Mouse (Mus musculus): ENCODE data around the gene Ogfod2. TPM values are rescaled to one million over a fixed set of nuclear protein-coding genes. Genes with fewer than 3 reads are reported as not detected.
A peak's percentile ranks its signal among the peaks of the same experiment; 100 is the strongest.

Gene Ogfod2
- 20.9 and 23.9 TPM in 2 replicates for polyA plus RNA-seq (2016; fragmentation: Nextera tagmentation; extraction: Ambion mirVana)

DNA sequence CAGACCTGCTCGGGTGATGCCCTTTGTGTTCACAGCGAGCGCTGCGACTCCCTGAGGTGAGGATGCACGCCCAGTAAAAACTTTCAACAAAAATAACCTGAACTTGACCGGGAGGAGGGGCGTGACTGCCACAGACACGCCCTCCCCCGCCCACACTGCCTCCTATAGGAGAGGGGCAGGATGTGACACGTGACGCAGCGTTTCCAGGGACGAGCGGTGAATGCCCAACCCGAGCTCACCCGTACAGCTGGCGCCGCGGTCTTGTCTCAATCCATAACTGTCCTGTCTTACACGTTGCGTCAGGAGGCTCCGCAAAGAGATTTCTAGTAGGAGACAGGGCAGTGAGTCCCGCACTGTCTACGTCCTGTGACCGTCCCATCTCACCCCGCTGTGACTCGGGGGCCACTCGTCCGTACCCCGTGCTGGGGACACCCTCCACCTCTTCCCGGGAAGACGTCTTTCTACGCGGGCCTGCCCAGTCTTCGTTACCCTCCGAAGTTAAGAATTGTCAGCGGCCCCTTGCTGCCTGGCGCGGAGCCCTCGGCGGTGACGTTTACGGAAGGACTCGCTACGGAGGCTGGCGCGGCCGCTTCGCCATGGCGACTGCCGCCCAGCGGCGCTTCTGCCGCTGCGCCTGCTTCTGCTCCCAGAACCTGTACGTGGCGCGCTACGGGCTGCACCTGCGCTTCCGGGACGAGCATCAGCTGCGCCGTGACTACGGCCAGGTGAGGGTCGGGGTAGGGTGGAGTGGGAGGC is at the start of gene Ogfod2:
Gene Ogfod2 (plus strand): TSS at position 556 of the 756 bp plus-strand sequence.
- H3K9me3 ChIP-seq, result no peaks in the 10 kb centered on the region
- peaks cover 12% of the 10 kb centered on the region for H3K36me3 ChIP-seq
- WGBS, result under 1% methylated on average over 66 of the region's 66 CpGs
- H3K27me3 ChIP-seq (ENCODE audit: insufficient read depth, poor library complexity, severe bottlenecking), result no peaks in the 10 kb centered on the region
- H3K4me1 ChIP-seq (replicated peaks), result peaks cover 41% of the 10 kb centered on the region
- peak; percentile 98 for DNase-seq (ENCODE audit: low spot score)
- H3K27ac ChIP-seq, result peak within 1 kb of the TSS; percentile 95
- peak within 1 kb of the TSS; percentile 95 for H3K4me3 ChIP-seq

DNA sequence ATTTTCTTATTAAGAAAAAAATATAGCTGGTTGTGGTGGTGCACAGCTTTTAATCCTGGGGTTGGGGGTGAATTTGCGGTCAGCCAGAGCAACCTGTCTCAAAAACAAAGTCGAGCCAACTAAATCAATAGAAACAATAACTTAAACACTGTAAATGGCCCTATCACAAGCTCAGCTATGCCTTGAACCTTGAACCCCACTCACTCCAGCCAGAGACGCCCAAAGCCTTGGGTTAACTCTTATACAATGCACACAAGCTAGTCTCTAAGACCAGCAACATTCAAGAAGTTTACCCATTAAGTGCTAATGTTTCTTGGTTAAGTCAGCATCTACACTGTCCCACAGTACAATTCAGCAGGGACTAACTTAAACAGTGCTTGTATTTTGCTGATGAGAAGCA is 42.4 kb upstream of the Ogfod2 start:
- WGBS, result 87% methylated on average over 3 of the region's 3 CpGs
- Histone ChIP-seq H3K27me3 (ENCODE audit: insufficient read depth, poor library complexity, severe bottlenecking) (no peaks in the 10 kb centered on the region), H3K9me3 (no peaks in the 10 kb centered on the region), H3K4me3 (no peak overlapping the region), H3K36me3 (no peaks in the 10 kb centered on the region), H3K27ac (no peak overlapping the region), H3K4me1 (replicated peaks) (peaks cover 22% of the 10 kb centered on the region)
- DNase-seq (ENCODE audit: low spot score), result no peak

DNA sequence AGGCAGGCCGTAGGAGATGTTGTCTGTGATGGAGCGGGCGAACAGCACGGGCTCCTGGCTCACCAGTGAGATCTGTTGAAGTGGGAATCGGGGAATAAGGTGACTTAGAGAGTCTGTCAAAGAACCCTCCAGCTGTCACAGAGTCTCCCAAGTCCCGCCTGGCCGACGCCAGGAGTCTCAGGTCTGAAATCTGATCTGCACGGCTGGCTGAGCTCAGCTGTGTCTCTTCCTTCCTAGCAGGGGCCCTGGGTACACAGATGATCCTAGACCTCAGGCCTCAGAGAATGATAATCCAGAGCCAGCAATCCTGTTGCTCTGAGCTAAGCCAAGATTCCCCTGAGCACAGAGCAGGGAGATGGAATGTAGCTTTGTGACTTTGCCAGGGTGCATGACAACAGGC is 38.4 kb upstream of the Ogfod2 start:
- no peaks in the 10 kb centered on the region for H3K27me3 ChIP-seq (ENCODE audit: insufficient read depth, poor library complexity, severe bottlenecking)
- 0 out of 2 replicates have a peak overlapping the region, but pooled peaks have one; percentile 64 for H3K27ac ChIP-seq
- WGBS, result 45% methylated on average over 9 of the region's 9 CpGs
- H3K4me3 ChIP-seq, result no peak overlapping the region
- H3K9me3 ChIP-seq, result no peaks in the 10 kb centered on the region
- H3K36me3 ChIP-seq, result no peaks in the 10 kb centered on the region
- H3K4me1 ChIP-seq (replicated peaks), result peaks cover 58% of the 10 kb centered on the region
- peak; percentile 28 for DNase-seq (ENCODE audit: low spot score)

DNA sequence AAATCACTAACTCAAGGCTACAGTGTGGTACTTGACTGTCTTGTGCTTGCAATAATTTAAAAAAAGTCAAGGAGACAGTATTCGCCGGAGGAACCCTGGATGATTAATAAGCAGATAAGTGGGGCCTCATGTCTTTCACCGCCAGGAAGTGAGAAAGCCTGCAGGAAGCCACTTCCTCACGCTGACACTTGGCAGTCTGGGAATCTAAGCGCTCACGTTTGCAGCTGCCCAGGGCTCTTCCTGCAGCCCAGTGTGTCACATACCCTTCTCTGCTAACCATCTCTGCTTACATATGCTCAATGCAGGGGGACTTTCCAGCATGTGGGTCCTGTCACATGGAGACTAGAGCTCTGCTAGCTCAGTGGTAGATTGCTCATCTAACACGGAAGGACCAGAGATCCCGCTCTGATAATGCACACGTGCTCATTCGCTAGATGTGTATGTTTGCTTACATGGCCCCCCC is 37.2 kb upstream of the Ogfod2 start:
- no peaks in the 10 kb centered on the region for H3K9me3 ChIP-seq
- H3K4me1 ChIP-seq (replicated peaks), result peaks cover 70% of the 10 kb centered on the region
- no peak for DNase-seq (ENCODE audit: low spot score)
- H3K36me3 ChIP-seq, result no peaks in the 10 kb centered on the region
- H3K27me3 ChIP-seq (ENCODE audit: insufficient read depth, poor library complexity, severe bottlenecking), result no peaks in the 10 kb centered on the region
- H3K4me3 ChIP-seq, result no peak overlapping the region
- 0 out of 2 replicates have a peak overlapping the region, but pooled peaks have one; percentile 0 for H3K27ac ChIP-seq
- WGBS, result 69% methylated on average over 10 of the region's 10 CpGs

DNA sequence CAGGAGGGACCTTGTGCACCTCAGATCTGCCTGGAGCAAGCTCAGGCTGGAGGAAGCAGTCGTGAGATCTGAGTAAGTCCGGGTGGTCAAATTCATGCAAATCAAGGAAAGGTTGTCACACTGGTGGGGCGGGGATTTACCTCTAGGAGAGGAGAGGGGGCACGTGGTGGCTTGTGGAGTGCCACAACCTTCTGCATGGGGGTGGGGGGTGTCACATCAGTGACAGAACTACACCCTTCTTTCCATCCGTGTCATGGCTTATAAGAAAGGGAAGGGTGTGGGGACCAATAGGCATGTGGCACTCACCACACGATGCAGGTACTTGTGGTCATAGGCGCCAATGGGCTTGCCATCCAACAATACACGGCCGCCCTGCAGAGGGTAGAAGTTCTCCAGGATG is 36.4 kb upstream of the Ogfod2 start:
- no peak for DNase-seq (ENCODE audit: low spot score)
- Histone ChIP-seq H3K27ac (peak overlapping the region; percentile 18; the same call in 1 of the 2 replicates), H3K4me3 (no peak overlapping the region), H3K9me3 (no peaks in the 10 kb centered on the region), H3K4me1 (replicated peaks) (peaks cover 77% of the 10 kb centered on the region), H3K36me3 (no peaks in the 10 kb centered on the region), H3K27me3 (ENCODE audit: insufficient read depth, poor library complexity, severe bottlenecking) (no peaks in the 10 kb centered on the region)
- WGBS, result 74% methylated on average over 9 of the region's 9 CpGs

DNA sequence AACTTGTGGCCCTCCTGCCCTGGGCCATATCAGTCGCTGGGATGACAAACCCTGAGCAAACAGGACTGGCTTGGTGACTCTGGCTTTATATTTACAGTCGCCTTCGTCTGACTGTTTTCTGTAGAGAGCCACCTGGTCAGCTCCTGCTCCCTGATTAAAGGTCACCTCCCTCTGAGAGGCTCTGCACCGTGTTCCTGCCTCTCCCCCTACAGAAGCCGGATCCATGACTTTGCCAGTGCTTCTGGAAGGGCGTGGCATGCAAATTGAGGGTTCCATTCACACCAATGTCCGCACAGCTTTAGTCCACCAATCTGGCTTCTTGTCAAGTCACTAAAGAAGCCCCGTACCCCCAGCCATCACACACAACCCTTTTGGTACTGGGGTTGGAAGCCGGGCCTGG is 35.5 kb upstream of the Ogfod2 start:
- Histone ChIP-seq H3K4me3 (no peak overlapping the region), H3K27me3 (ENCODE audit: insufficient read depth, poor library complexity, severe bottlenecking) (0 out of 2 replicates have a peak, but pooled peaks cover 3% of the 10 kb centered on the region), H3K4me1 (replicated peaks) (peaks cover 75% of the 10 kb centered on the region), H3K9me3 (no peaks in the 10 kb centered on the region), H3K36me3 (no peaks in the 10 kb centered on the region), H3K27ac (peak overlapping the region; percentile 26)
- DNase-seq (ENCODE audit: low spot score), result no peak
- 58% methylated on average over 9 of the region's 9 CpGs for WGBS

DNA sequence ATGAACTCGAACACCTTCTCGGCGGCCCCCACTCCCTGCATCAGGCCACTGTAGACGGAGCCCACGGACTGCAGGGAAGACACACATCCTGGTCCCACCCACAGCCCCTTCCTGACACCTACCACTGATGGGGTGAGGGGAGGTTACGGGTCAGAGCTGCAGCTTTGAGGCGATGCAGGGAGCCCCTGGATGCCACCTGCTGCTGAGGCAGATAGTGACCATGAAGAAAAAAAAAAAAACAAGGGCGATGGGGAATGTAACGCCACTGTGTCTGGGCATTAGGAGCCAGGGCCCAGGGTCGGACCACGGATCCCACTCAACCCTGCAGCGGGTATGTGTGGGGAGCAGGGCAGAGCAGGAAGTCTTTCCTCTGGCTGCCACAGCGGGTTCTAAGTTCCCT is 34.9 kb upstream of the Ogfod2 start:
- Histone ChIP-seq H3K4me1 (replicated peaks) (peaks cover 69% of the 10 kb centered on the region), H3K4me3 (no peak overlapping the region), H3K9me3 (no peaks in the 10 kb centered on the region), H3K27ac (0 out of 2 replicates have a peak overlapping the region, but pooled peaks have one; percentile 50), H3K27me3 (ENCODE audit: insufficient read depth, poor library complexity, severe bottlenecking) (0 out of 2 replicates have a peak, but pooled peaks cover 3% of the 10 kb centered on the region), H3K36me3 (no peaks in the 10 kb centered on the region)
- 79% methylated on average over 13 of the region's 13 CpGs for WGBS
- DNase-seq (ENCODE audit: low spot score), result no peak

DNA sequence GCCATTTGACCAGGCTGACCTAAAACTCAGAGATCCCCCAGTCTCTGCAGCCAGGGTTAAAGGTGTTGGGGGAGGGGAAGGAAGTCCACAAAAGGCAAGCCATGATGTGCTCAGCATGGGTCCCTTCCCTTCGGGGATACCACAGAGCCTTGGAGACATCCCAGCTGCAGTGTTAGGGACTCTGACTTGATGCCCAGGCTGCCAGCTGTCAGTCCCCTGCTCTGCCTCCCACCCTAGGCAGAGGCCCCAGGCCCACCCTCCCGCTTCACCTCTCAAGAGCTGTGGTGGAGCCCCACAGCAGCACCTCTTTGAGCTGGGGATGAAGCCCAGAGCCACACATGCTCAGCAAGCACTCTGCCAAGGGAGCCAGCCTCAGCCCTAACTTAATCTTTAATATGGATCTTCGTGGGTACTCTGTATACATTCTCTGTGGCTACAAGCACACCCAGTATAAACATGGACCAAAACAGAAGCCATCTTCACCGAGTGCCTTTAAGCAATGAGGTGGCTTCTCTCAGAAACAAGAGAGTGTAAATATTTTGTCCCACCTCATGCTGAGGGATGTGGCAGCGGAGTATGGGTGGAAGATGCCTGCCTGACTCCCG is 34.1 kb upstream of the Ogfod2 start:
- WGBS, result 62% methylated on average over 6 of the region's 6 CpGs
- DNase-seq (ENCODE audit: low spot score), result no peak
- Histone ChIP-seq H3K27ac (peak overlapping the region; percentile 73; the same call in 1 of the 2 replicates), H3K9me3 (no peaks in the 10 kb centered on the region), H3K4me1 (replicated peaks) (peaks cover 71% of the 10 kb centered on the region), H3K36me3 (no peaks in the 10 kb centered on the region), H3K4me3 (no peak overlapping the region), H3K27me3 (ENCODE audit: insufficient read depth, poor library complexity, severe bottlenecking) (0 out of 2 replicates have a peak, but pooled peaks cover 3% of the 10 kb centered on the region)

DNA sequence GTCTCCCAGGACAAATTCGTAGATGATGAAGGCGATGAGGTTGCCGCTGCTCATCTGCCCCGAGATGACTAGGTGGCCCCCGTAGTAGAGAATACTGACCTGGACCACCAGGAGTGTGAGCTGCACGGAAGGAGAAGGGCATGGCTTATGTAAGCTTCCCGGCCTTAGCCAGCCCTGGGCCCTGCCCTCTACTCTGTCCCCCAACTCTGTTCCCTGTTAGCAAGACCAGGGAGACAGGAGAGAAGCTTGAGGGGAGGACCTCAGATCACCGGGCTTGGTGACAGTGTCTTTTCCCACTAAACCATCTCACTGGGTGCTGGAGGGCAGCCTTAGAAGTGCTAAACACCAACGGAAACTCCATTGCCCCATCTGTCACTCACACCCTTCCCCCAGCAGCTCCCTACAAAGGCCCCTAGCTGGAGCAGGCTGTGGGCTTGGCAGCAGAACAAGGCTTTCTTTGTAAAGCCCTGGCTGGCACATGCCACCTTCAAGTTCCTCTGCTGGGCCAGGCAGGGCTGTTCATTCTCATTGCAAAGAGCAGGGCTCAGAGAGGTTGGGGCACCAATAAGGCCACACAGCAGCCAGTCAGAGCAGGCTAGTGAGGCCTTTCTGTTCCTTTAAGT is 33.2 kb upstream of the Ogfod2 start:
- DNase-seq (ENCODE audit: low spot score), result peak; percentile 13
- no peak overlapping the region for H3K4me3 ChIP-seq
- no peaks in the 10 kb centered on the region for H3K9me3 ChIP-seq
- H3K4me1 ChIP-seq (replicated peaks), result peaks cover 65% of the 10 kb centered on the region
- 0 out of 2 replicates have a peak, but pooled peaks cover 3% of the 10 kb centered on the region for H3K27me3 ChIP-seq (ENCODE audit: insufficient read depth, poor library complexity, severe bottlenecking)
- 61% methylated on average over 9 of the region's 9 CpGs for WGBS
- peak overlapping the region; percentile 73 for H3K27ac ChIP-seq
- H3K36me3 ChIP-seq, result no peaks in the 10 kb centered on the region

DNA sequence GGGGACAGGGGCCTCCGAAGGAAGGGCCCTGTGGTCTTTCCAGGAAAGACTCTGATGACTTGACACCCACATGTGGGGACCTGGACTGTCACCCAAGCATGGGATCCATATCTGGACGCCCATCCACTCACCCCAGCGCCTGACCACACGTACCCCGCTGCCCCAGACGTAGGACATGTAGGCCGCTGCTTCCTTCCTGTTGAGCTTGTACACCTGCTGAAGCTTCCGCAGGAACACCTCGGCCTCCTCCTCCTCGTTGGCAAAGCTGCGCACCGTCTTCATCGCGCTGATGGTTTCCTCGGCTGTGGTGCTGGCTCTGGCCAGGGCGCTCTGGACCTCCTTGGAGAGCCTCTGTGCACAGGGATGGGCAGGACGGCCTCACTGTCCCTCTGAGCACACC is 32.2 kb upstream of the Ogfod2 start:
- H3K27ac ChIP-seq, result peak overlapping the region; percentile 73; the same call in 1 of the 2 replicates
- no peak overlapping the region for H3K4me3 ChIP-seq
- DNase-seq (ENCODE audit: low spot score), result no peak
- 92% methylated on average over 17 of the region's 17 CpGs for WGBS
- H3K27me3 ChIP-seq (ENCODE audit: insufficient read depth, poor library complexity, severe bottlenecking), result 0 out of 2 replicates have a peak, but pooled peaks cover 3% of the 10 kb centered on the region
- no peaks in the 10 kb centered on the region for H3K9me3 ChIP-seq
- H3K36me3 ChIP-seq, result no peaks in the 10 kb centered on the region
- peaks cover 59% of the 10 kb centered on the region for H3K4me1 ChIP-seq (replicated peaks)

DNA sequence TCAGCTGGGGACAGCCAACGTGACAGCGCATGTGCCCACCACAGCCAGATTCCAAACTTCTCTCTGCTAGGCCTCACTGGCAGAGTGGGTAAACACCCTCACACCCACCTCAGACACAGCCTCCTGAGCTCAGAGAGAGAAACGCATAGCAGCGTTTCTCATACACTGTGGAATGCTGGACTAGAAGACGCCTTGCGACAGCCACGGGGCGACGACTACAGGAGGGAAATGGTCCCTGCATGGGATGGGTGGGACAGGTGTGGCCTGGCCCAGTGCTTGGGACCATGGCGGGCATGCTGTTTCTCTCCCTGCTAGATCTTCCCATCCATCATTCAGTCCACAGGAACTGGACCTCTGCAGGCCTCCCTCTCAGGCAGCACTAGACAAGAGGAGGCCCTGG is 29.6 kb upstream of the Ogfod2 start:
- no peak overlapping the region for H3K27ac ChIP-seq
- 0 out of 2 replicates have a peak, but pooled peaks cover 6% of the 10 kb centered on the region for H3K27me3 ChIP-seq (ENCODE audit: insufficient read depth, poor library complexity, severe bottlenecking)
- no peaks in the 10 kb centered on the region for H3K36me3 ChIP-seq
- H3K9me3 ChIP-seq, result no peaks in the 10 kb centered on the region
- H3K4me3 ChIP-seq, result no peak overlapping the region
- peak; percentile 2 for DNase-seq (ENCODE audit: low spot score)
- WGBS, result 87% methylated on average over 10 of the region's 10 CpGs
- peaks cover 37% of the 10 kb centered on the region for H3K4me1 ChIP-seq (replicated peaks)

DNA sequence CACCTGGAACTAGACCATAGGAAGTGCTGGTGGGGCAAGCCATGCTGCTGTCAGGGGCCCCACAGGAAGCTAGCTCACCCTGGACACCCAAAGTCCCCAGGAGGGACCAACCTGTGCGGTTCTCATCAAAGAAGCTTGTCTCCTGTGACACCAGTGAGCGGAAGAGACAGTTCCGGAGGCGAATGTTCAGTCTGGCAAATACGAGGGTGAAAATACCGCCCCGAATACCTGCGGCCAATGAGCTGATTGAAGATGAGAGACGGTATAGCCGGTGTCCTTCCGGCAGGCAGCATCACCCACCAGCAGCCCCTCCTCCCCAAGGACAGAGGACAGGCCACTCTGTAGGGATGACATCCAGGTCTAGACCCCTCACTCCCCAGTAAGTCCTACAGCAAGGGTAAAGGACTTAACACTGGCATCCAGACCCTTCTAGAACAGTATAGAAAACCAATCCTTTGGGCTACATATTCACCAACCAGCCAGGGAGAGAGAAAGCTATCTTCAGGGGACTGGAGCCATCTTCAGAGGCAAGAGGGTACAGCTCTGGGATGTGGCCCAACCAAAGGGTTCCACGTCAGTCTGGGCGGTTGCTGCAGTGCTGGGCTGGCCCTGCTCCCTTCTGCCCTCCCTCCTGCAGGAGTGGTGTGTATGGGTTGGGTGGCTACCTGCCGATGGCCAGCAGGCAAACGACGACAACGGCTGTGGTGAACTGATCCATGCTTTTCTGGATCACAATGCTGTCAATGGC is 29.0 kb upstream of the Ogfod2 start:
- H3K27ac ChIP-seq, result 0 out of 2 replicates have a peak overlapping the region, but pooled peaks have one; percentile 42
- H3K4me1 ChIP-seq (replicated peaks), result peaks cover 30% of the 10 kb centered on the region
- peak; percentile 2 for DNase-seq (ENCODE audit: low spot score)
- H3K4me3 ChIP-seq, result no peak overlapping the region
- H3K36me3 ChIP-seq, result no peaks in the 10 kb centered on the region
- 0 out of 2 replicates have a peak, but pooled peaks cover 6% of the 10 kb centered on the region for H3K27me3 ChIP-seq (ENCODE audit: insufficient read depth, poor library complexity, severe bottlenecking)
- H3K9me3 ChIP-seq, result no peaks in the 10 kb centered on the region
- 92% methylated on average over 17 of the region's 17 CpGs for WGBS
